Mouse (Mus musculus) kidney, adult 2 months (tissue): Measurements from ENCODE around the gene Usp35. TPM values are rescaled to one million over a fixed set of nuclear protein-coding genes. Genes with fewer than 3 reads are reported as not detected.

Experiments used
- DNase-seq: peaks from one replicate; pipeline ENCODE4 v3.0.0; 2021
- H3K27ac ChIP-seq: fragments of 200-500 bp; 2 replicates; pipeline ENCODE4 v1.5.1; 2012; ENCODE audit warnings: low read depth, low read length, control low read depth, inconsistent platforms; ENCODE audit not compliant: insufficient read depth
- H3K27me3 ChIP-seq: fragments of 200-500 bp; replicated peaks from 2 replicates; pipeline ENCODE4 v1.6.1; 2012; ENCODE audit warnings: mild to moderate bottlenecking, moderate library complexity, low read length, inconsistent platforms; ENCODE audit not compliant: control insufficient read depth, insufficient read depth
- H3K36me3 ChIP-seq: fragments of 200-500 bp; 2 replicates; pipeline ENCODE4 v1.6.1; 2012; ENCODE audit warnings: mild to moderate bottlenecking, moderate library complexity, low read length, inconsistent platforms; ENCODE audit not compliant: control insufficient read depth, insufficient read depth
- H3K4me1 ChIP-seq: fragments of 200-500 bp; 2 replicates; pipeline ENCODE4 v1.6.1; 2011; ENCODE audit warnings: low read length; ENCODE audit not compliant: control insufficient read depth, insufficient read depth
- H3K4me3 ChIP-seq: fragments of 200-500 bp; 2 replicates; pipeline ENCODE4 v1.5.1; 2011; ENCODE audit warnings: mild to moderate bottlenecking, low read depth, low read length, control low read depth; ENCODE audit not compliant: insufficient read depth
- CTCF ChIP-seq: fragments of 200-500 bp; conservative IDR thresholded peaks from 2 replicates; pipeline ENCODE4 v1.5.1; 2011; ENCODE audit warnings: low read depth, mild to moderate bottlenecking, control low read depth, low read length, moderate library complexity, mixed read lengths; ENCODE audit not compliant: insufficient read depth, insufficient read length
- POLR2A ChIP-seq: fragments of 200-500 bp; IDR thresholded peaks from one replicate; pipeline ENCODE4 v1.6.1; 2011; ENCODE audit warnings: low read depth, low read length, control low read depth
- WGBS: fragments of 180-500 bp; shearing (Covaris S2); methylation state at CpG from one replicate; pipeline ENCODE4 v1.1.7; 2018; 5-methylcytosine and 5-hydroxymethylcytosine counted together
- polyA plus RNA-seq: library from polyadenylated mRNA; depleted of rRNA; stranded (reverse); fragments of >200 nt; gene quantifications from 2 replicates; pipeline ENCODE4 v1.2.3, GENCODE M21; 2012

Usp35 gene
- polyA plus RNA-seq, 1 experiment, result 2.7 TPM

- TF ChIP-seq POLR2A, result no peak
- TF ChIP-seq CTCF, result no peak
- no peaks in the 10 kb centered on the region for H3K4me1 ChIP-seq
- no peaks in the 10 kb centered on the region for H3K27me3 ChIP-seq
- 90% methylated on average over 2 of the region's 2 CpGs for WGBS
- no peak for DNase-seq
- no peak overlapping the region for H3K27ac ChIP-seq
- H3K36me3 ChIP-seq, result no peaks in the 10 kb centered on the region; the same call in none of the 2 replicates
- no peak overlapping the region for H3K4me3 ChIP-seq
Measured at GRCm38 (mm10) chr7:97303614-97304013, 28.2 kb downstream of the Usp35 start.

- H3K36me3 ChIP-seq, result no peaks in the 10 kb centered on the region; the same call in none of the 2 replicates
- no peak overlapping the region for H3K4me3 ChIP-seq
- WGBS, result 85% methylated on average over 4 of the region's 4 CpGs
- TF ChIP-seq CTCF (no peak), POLR2A (no peak)
- DNase-seq, result no peak
- H3K4me1 ChIP-seq, result no peaks in the 10 kb centered on the region
- no peaks in the 10 kb centered on the region for H3K27me3 ChIP-seq
- H3K27ac ChIP-seq, result no peak overlapping the region
Measured at GRCm38 (mm10) chr7:97302876-97303275, 28.9 kb downstream of the Usp35 start.

- 86% methylated on average over 4 of the region's 4 CpGs for WGBS
- Histone ChIP-seq H3K36me3 (no peaks in the 10 kb centered on the region; the same call in none of the 2 replicates), H3K4me1 (no peaks in the 10 kb centered on the region), H3K27me3 (no peaks in the 10 kb centered on the region), H3K4me3 (no peak overlapping the region), H3K27ac (no peak overlapping the region)
- DNase-seq, result no peak
- TF ChIP-seq CTCF (no peak), POLR2A (no peak)
Measured at GRCm38 (mm10) chr7:97302261-97302660, 29.6 kb downstream of the Usp35 start.

GRCm38 (mm10) chr7:97301321-97301720 lies 30.5 kb downstream of the Usp35 start:
- DNase-seq, result no peak
- Histone ChIP-seq H3K27ac (no peak overlapping the region), H3K36me3 (no peaks in the 10 kb centered on the region; the same call in 1 of the 2 replicates), H3K4me1 (no peaks in the 10 kb centered on the region), H3K27me3 (no peaks in the 10 kb centered on the region), H3K4me3 (no peak overlapping the region)
- TF ChIP-seq POLR2A (no peak), CTCF (no peak)
- 87% methylated on average over 8 of the region's 8 CpGs for WGBS

- H3K27ac ChIP-seq, result no peak overlapping the region
- H3K27me3 ChIP-seq, result no peaks in the 10 kb centered on the region
- TF ChIP-seq POLR2A, result no peak
- no peak for TF ChIP-seq CTCF
- no peaks in the 10 kb centered on the region; the same call in 1 of the 2 replicates for H3K36me3 ChIP-seq
- H3K4me1 ChIP-seq, result no peaks in the 10 kb centered on the region
- no peak for DNase-seq
- WGBS, result 90% methylated on average over 2 of the region's 2 CpGs
- no peak overlapping the region for H3K4me3 ChIP-seq
Measured at GRCm38 (mm10) chr7:97300914-97301313, 30.9 kb downstream of the Usp35 start.

GRCm38 (mm10) chr7:97298943-97299342 lies 32.9 kb downstream of the Usp35 start:
- Histone ChIP-seq H3K36me3 (no peaks in the 10 kb centered on the region), H3K27ac (no peak overlapping the region), H3K27me3 (no peaks in the 10 kb centered on the region), H3K4me1 (no peaks in the 10 kb centered on the region), H3K4me3 (no peak overlapping the region)
- TF ChIP-seq CTCF, result no peak
- no peak for TF ChIP-seq POLR2A
- 88% methylated on average over 6 of the region's 6 CpGs for WGBS
- no peak for DNase-seq

GRCm38 (mm10) chr7:97298279-97298678 lies 33.5 kb downstream of the Usp35 start:
- no peak overlapping the region for H3K27ac ChIP-seq
- no peak overlapping the region for H3K4me3 ChIP-seq
- no peaks in the 10 kb centered on the region for H3K4me1 ChIP-seq
- 100% methylated on average over 2 of the region's 2 CpGs for WGBS
- H3K27me3 ChIP-seq, result no peaks in the 10 kb centered on the region
- H3K36me3 ChIP-seq, result no peaks in the 10 kb centered on the region
- TF ChIP-seq CTCF (no peak), POLR2A (no peak)
- no peak for DNase-seq

- whole genome bisulfite sequencing, result 2% methylated on average over 2 of the region's 2 CpGs
- Histone ChIP-seq H3K4me1 (no peaks in the 10 kb centered on the region), H3K4me3 (no peak overlapping the region), H3K36me3 (no peaks in the 10 kb centered on the region), H3K27ac (no peak overlapping the region), H3K27me3 (no peaks in the 10 kb centered on the region)
- TF ChIP-seq POLR2A, result no peak
- peak; percentile 62 for TF ChIP-seq CTCF
- peak; percentile 72 for DNase-seq
Measured at GRCm38 (mm10) chr7:97297466-97297865, 34.4 kb downstream of the Usp35 start.
